Mouse (Mus musculus) adrenal gland, postnatal 4 days (tissue): ENCODE data around the gene Naa20. TPM values are rescaled to one million over a fixed set of nuclear protein-coding genes. Genes with fewer than 3 reads are reported as not detected.

Experiments
- DNase-seq, 2 experiments: peaks; one replicate each; pipeline ENCODE4 v3.0.0; 2021 to 2022; ENCODE audit warnings: low spot score in 2 of 2, mixed read lengths in 2 of 2
- long read RNA-seq, 2 experiments: library from polyadenylated mRNA; stranded (forward); transcript quantifications; one replicate each; pipeline ENCODE4 v2.0.0; 2021
- total RNA-seq, 2 experiments: library from RNA; stranded (reverse); gene quantifications; 2 replicates each; pipeline ENCODE4 v1.2.3; 2021

Gene Naa20
- 10 to 100 TPM; 73.0 to 77.8 TPM for total RNA-seq
- long read RNA-seq, experiment 1, transcript Naa20-202 (6 exons, 1,142 nt) = major isoform, 67 of 109 reads
- long read RNA-seq, experiment 1, transcript Naa20-201 (6 exons, 1,172 nt) = minor isoform, 24 of 109 reads
- long read RNA-seq, experiment 1, partial matches to known transcripts = 5 of 109 reads
- long read RNA-seq, experiment 1, other reads (novel, unspliced or antisense) = 13 of 109 reads
- long read RNA-seq, experiment 2, transcript Naa20-201 (6 exons, 1,172 nt) = minor isoform, 14 of 59 reads
- long read RNA-seq, experiment 2, transcript Naa20-202 (6 exons, 1,142 nt) = major isoform, 32 of 59 reads
- long read RNA-seq, experiment 2, partial matches to known transcripts = 4 of 59 reads
- long read RNA-seq, experiment 2, other reads (novel, unspliced or antisense) = 9 of 59 reads

GRCm38 (mm10) chr2:145901861-145902260, at the start of gene Naa20:
Naa20 (plus strand) TSS chr2:145902099.
- no peak for DNase-seq

DNA sequence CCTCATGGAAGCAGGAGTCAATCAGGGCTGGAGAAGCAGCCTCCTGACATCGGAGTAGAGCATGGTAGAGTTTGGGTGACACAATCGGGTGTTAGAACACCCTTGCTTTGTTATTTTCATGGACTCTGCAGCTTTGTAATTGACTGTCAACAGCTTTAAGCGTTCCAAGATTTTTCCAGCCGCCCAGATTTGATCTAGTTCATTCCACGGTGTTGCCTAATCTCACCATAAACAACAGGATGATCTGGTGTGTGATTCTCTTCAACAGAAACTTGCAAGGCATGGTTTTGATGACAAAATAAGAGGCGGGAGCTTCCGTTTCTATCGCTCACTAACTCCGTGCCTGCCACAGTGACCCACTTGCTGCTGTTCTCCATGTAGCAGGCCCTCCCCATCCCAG, 46.1 kb upstream of the Naa20 start:
- no peak for DNase-seq

DNA sequence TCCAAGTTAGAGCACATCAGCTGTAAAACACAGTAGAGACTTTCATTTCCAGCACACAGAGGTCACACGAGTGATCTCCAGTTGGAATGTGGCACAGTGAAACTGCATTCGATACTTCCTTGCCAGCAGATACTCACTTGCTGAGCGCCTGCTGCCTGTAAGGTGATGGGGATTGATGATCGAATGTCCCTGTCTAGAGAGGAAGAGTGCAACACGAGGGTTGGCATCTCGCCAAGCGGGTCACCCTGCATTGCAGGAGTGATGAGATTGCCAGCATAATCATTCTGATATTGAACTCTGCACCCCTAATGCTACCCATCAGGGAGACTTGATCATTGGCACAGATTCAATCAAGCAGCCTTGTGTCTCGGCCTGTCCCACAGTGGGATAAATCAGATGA, 44.0 kb upstream of the Naa20 start:
- no peak for DNase-seq

- no peak for DNase-seq
These were observed 42.4 kb upstream of the Naa20 start for GRCm38 (mm10) chr2:145859442-145859931.

GRCm38 (mm10) chr2:145859932-145860801, 41.7 kb upstream of the Naa20 start:
- DNase-seq = peak; percentile 54 to 67

DNA sequence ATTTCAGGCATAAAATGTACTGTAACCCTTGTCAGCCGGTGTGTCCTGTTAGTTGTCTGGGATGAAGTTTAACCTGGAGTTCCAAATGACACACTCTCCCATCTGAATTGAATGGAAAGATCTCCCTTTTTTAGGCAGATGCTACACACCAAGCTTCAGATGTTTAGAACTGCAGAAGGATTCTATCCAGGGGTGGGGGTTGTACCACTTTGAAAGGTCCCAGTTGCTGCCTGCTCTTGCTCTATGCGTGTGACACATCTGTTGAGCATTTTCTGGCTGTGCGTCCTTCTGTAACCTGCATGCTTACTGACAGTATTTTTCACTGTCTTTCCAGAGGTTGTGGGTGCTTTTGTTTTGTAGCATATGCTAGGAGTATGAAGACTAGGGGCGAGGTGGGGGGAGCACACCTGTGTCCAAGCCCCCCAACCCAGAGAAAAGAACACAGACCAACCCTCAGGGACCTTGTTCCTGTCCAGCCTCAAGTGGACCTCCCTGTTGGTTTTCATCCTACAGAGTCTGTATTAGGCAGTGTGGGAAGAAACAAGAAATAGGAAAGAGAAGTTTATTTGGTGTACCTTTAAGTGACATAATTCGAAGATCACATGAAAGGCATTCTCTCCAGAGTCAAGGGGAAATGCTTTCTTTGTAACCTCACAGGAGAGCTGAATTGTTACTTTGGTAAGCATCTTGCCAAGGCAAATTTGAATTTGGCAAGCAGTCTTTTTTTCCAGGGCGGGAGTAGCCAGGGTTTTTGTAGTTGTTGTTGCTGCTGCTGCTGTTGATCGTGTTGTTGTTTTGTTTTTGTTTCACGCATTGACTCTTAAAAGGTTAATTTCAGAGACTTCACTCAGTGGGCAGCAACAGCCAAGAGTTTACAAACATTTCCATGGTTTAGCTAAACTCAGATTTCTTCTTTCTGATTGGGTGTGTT, 40.4 kb upstream of the Naa20 start:
- no peak for DNase-seq

DNA sequence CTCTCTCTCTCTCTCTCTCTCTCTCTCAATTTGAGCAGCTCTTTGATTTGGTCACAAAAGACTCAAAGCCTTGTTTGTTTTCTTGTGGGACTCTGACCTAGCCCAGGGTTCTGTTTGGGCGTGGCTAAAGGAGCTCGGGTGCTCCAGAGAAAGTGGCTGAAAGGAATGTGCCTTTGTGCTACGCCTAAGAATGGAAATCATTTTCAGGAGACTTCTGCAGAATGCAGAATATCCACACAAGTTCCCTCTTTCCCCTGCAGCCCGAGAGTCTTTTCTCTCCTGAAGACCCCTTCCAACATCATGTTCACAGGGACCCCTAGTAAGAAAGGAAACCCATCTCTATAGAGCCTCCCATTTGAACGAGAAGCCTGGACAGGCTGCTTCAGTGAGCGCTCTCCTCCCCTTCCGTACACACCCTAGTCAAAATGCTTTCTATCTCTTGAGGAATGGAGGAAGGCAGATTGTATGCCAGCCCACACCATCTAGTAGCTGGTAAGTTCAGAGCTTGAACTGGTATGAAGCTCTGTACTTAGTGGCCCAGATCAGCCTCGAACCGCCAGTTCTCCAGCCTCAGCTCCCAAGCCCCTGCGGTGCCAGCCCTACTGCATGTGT, 39.6 kb upstream of the Naa20 start:
- DNase-seq = no peak

DNA sequence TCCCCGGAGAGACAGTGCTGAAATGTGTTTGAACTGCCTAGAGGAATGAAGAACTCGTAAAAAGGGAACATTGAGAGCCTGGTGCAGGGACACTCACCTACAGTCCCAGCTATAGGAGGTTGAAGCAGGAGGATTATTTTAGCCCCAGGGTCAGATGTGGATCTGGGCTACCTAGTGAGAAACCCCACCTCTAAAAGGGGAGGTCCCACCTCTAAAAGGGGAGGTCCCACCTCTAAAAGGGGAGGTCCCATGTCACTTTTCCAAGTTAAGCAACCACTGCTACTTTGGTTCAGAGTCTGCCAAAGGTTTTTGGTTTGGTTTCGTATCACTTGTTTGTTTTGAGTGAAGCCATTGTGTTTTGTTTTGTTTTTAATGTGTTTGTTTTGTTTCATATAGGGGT, 36.6 kb upstream of the Naa20 start:
- no peak for DNase-seq

- DNase-seq = no peak
These were observed 35.7 kb upstream of the Naa20 start for GRCm38 (mm10) chr2:145866238-145866637.

- DNase-seq = no peak
These were observed 35.0 kb upstream of the Naa20 start for GRCm38 (mm10) chr2:145866695-145867449.

- DNase-seq = no peak
These were observed 30.6 kb upstream of the Naa20 start for GRCm38 (mm10) chr2:145871308-145871707.

GRCm38 (mm10) chr2:145872099-145872498, 29.8 kb upstream of the Naa20 start:
- no peak for DNase-seq

DNA sequence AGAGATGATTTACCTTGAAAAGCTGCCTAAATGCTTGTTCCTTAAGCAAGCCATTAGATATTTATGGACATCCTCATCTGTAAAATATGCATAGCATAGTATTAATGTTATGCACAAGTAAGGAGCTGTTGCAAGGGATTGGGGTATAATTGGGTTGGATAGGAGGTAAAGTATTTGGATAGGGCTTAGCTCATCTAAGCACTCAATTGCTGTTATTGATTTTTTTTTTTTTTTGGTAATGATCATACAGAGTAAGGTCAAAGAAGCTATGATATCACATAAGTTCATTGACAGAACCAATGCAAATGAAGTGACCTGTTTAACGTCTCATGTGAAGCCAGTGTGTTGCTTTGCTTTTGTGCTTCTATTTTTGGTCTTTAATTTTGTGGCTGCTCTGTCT, 27.9 kb upstream of the Naa20 start:
- DNase-seq = no peak

DNA sequence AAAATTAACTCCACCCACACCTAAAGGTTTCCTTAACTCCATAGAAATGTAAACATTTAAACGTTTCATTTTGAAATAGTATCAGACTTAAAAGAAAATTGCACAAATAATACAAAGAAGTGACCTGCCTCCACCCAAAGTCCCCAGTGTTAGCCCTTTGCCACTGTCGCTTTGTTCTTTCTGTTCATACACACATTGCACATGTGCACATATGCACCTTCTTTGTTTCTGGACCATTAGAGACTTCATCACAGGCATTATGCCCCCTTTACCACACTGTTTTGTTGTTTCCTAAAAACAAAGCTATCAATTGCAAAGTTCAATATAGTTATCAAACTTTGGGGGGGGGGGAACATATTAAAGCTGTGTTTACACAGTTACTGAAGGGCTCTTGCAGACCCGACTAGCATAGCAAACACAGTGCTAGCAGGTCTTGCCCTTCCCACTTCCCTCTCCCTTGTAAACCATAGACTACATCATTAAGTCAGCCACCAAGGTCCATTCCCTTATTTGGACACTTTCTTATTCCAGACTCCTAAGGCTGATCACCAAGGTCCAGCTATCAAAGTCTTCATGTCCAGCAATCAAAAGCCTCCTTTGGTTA, 26.9 kb upstream of the Naa20 start:
- DNase-seq = no peak

DNA sequence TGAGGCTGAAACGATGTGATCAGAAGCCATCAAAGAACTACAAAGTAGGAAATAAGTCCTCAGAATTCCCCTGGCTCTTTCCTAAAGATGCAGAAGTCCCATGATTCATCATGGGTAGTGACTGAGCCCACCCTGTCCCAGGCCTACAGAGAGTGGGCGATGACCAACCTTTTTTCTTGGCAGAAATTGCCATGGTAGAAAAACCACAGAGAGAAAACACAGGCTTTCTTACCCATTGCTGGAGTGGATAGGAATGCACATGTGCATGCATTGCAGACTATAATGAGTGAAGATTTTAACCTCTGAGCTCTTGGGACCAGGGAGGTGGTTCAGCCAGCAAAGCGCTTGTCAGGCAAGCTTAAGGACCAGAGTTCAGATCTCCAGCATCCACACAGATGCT, 24.7 kb upstream of the Naa20 start:
- DNase-seq = no peak

DNA sequence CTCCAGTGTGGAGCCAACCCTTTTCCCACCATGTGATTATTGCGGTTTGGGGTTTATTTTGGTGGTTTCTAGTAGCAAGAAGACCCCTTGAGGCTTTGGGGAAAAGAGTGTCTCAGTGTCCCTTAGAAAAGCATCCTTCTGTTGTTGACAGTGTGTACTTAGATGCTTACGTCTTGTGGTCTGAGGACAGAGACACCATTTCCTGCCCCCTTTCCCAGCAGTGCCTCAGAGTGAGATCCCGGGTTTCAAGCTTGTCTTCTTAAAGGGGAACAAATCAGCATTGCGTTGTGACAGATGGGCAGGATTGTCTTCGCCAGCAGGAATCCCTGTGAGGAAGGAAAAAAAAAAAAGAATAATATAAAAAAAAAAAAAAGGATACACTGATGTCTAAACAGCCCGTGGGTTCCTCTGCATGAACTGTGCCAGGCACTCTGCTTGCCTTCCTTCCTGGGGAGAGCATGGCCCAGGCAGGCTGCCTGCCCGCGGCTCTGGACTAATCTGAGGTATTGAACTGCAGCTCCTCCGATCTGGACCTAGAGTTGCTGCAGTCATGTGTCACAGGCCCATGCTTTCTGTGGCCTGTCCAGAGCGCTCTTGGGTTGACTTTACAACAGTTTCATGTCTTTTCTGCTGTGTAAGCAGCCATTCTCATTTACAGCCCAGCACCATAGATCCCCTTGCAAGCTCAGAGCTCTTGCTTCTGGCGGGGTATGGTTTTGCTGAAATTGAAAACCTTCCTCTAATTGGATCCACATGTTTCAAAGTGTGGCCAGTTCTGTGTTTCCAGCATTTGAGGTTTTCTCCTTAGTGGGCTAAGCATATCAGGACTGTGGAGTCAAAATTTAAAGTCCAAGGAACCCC, 20.8 kb upstream of the Naa20 start:
- DNase-seq = no peak

- no peak for DNase-seq
These were observed 20.0 kb upstream of the Naa20 start for GRCm38 (mm10) chr2:145881932-145882331.

DNA sequence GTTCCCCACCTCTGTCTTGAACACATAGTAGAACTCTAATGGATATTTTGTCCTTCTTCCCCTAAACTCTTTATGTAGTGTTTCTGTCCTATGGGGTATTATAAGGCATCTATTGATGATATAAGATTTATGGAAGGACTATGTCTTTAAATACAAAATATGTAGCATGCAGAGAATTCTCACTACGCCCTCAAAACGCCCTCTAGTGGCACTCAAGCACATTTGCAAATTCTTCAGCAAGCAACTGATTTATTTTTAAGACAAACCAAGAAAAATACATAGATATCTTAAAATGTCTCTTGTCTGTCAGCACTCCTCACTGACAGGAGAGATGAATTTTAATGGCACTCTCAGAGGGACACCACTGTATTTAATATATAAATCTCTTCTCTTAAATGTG, 19.5 kb upstream of the Naa20 start:
- no peak for DNase-seq
